Mouse (Mus musculus) neural tube, embryonic 11.5 days (tissue): Measurements from ENCODE around the gene Nin. TPM values are rescaled to one million over a fixed set of nuclear protein-coding genes. Genes with fewer than 3 reads are reported as not detected.

ENCODE experiments used
- ATAC-seq: fragments of 200-750 bp; cut with Nextera tagmentation; 2 replicates; pipeline ENCODE4 v1.8.0; 2017; ENCODE audit warnings: moderate number of reproducible peaks, mild to moderate bottlenecking, moderate TSS enrichment, moderate library complexity; ENCODE audit not compliant: insufficient read depth, low FRiP score, low TSS enrichment
- DNase-seq: peaks from one replicate; pipeline ENCODE4 v3.0.0-alpha.2; 2015; ENCODE audit warnings: low spot score
- H3K27ac ChIP-seq: fragments of 300-500 bp; sonication (generic); 2 replicates; pipeline ENCODE4 v1.5.1; 2014; ENCODE audit warnings: low read depth, mild to moderate bottlenecking, low read length
- H3K27me3 ChIP-seq: fragments of 300-500 bp; sonication (generic); 2 replicates; pipeline ENCODE4 v1.6.1; 2014; ENCODE audit warnings: mild to moderate bottlenecking, low read length, mixed read lengths; ENCODE audit not compliant: control insufficient read depth, insufficient read depth
- H3K36me3 ChIP-seq: fragments of 300-500 bp; sonication (generic); 2 replicates; pipeline ENCODE4 v1.6.1; 2014; ENCODE audit warnings: mild to moderate bottlenecking, low read length, moderate library complexity, mixed read lengths; ENCODE audit not compliant: control insufficient read depth, insufficient read depth
- H3K4me1 ChIP-seq: fragments of 300-500 bp; sonication (generic); 2 replicates; pipeline ENCODE4 v1.6.1; 2014; ENCODE audit warnings: low read length, mixed read lengths; ENCODE audit not compliant: control insufficient read depth, insufficient read depth
- H3K4me2 ChIP-seq: fragments of 300-500 bp; sonication (generic); 2 replicates; pipeline ENCODE4 v1.6.1; 2014; ENCODE audit warnings: low read depth, mild to moderate bottlenecking, moderate library complexity
- H3K4me3 ChIP-seq: fragments of 300-500 bp; sonication (generic); 2 replicates; pipeline ENCODE4 v1.5.1; 2014; ENCODE audit warnings: low read depth, low read length
- H3K9ac ChIP-seq: fragments of 300-500 bp; sonication (generic); 2 replicates; pipeline ENCODE4 v1.6.1; 2014; ENCODE audit warnings: mild to moderate bottlenecking, low read length
- H3K9me3 ChIP-seq: fragments of 300-500 bp; sonication (generic); 2 replicates; pipeline ENCODE4 v1.6.1; 2016; ENCODE audit warnings: low read length; ENCODE audit not compliant: control insufficient read depth
- WGBS: fragments of 180-500 bp; shearing (Covaris S2); extraction: QIAGEN DNeasy Blood & Tissue Kit; methylation state at CpG from one replicate; pipeline ENCODE4 v1.1.7; 2014; 5-methylcytosine and 5-hydroxymethylcytosine counted together
- polyA plus RNA-seq: library from polyadenylated mRNA; unstranded; fragments of >200 nt; fragmentation: Nextera tagmentation; extraction: Ambion mirVana; gene quantifications from 2 replicates; pipeline ENCODE4 v1.2.1, GENCODE M21; 2014

Nin gene
- polyA plus RNA-seq, 1 experiment from 2014 or later = 16.6 TPM

DNA sequence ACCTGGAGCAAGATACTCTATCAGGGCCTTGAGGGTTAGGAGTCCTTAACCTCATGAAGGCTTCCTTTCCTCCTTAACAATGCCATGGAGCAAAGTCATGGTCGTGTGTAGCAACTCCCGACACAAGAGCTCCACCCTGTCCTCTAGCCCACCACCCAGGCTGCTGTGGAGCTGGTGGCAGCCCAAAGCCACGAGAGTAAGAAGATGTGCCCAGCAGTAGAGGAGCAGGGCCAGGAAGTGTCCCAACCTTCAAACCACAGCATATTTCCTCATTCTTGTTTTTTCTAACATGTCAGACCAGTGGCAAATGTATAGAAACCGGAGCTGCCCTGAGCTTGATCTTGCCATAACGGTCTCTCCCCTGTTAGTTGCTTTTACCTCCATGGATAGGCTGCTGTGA lies 29.3 kb downstream of the Nin start:
- no peak overlapping the region for H3K27ac ChIP-seq
- H3K36me3 ChIP-seq = no peaks in the 10 kb centered on the region
- DNase-seq (no peak), ATAC-seq (no peak)
- WGBS = 94% methylated on average over 5 of the region's 5 CpGs
- no peaks in the 10 kb centered on the region for H3K4me1 ChIP-seq
- no peaks in the 10 kb centered on the region for H3K27me3 ChIP-seq
- no peaks in the 10 kb centered on the region for H3K9me3 ChIP-seq
- no peak overlapping the region for H3K9ac ChIP-seq
- no peak overlapping the region for H3K4me3 ChIP-seq
- no peak overlapping the region for H3K4me2 ChIP-seq

DNA sequence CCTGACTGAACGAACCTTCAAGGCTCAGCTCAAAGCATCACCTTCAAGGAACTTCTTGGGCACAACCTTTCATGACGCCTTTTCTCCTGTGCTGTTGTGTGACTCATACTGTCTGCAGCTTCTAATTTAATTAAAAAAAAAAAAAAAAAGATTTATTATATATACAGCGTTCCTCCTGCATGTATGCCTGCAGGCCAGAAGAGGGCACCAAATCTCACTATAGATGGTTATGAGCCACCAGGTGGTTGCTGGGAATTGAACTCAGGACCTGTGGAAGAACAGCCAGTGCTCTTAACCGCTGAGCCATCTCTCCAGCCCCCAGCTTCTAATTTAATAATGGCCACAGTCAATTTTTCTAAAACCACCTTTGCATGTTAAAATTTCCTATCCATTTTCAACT lies 29.8 kb downstream of the Nin start:
- Histone ChIP-seq H3K27me3 (no peaks in the 10 kb centered on the region), H3K4me2 (no peak overlapping the region), H3K36me3 (no peaks in the 10 kb centered on the region), H3K9ac (no peak overlapping the region), H3K27ac (no peak overlapping the region), H3K4me1 (no peaks in the 10 kb centered on the region), H3K9me3 (no peaks in the 10 kb centered on the region), H3K4me3 (no peak overlapping the region)
- DNase-seq (no peak), ATAC-seq (no peak)
- 94% methylated on average over 4 of the region's 4 CpGs for WGBS

- DNase-seq (no peak), ATAC-seq (no peak)
- no peak overlapping the region for H3K4me3 ChIP-seq
- WGBS = 91% methylated on average over 3 of the region's 3 CpGs
- H3K36me3 ChIP-seq = no peaks in the 10 kb centered on the region
- no peak overlapping the region for H3K9ac ChIP-seq
- no peaks in the 10 kb centered on the region for H3K9me3 ChIP-seq
- H3K27ac ChIP-seq = no peak overlapping the region
- H3K4me2 ChIP-seq = no peak overlapping the region
- H3K4me1 ChIP-seq = no peaks in the 10 kb centered on the region
- H3K27me3 ChIP-seq = no peaks in the 10 kb centered on the region
These were observed 30.5 kb downstream of the Nin start for GRCm38 (mm10) chr12:70082935-70083532.

GRCm38 (mm10) chr12:70082485-70082884 lies 31.0 kb downstream of the Nin start:
- DNase-seq (no peak), ATAC-seq (no peak)
- Histone ChIP-seq H3K9me3 (no peaks in the 10 kb centered on the region), H3K36me3 (no peaks in the 10 kb centered on the region), H3K4me3 (no peak overlapping the region), H3K9ac (no peak overlapping the region), H3K4me1 (no peaks in the 10 kb centered on the region), H3K4me2 (no peak overlapping the region), H3K27ac (no peak overlapping the region), H3K27me3 (no peaks in the 10 kb centered on the region)
- 92% methylated on average over 9 of the region's 9 CpGs for WGBS

GRCm38 (mm10) chr12:70078471-70079025 lies 35.0 kb downstream of the Nin start:
- no peak overlapping the region for H3K27ac ChIP-seq
- H3K4me2 ChIP-seq = no peak overlapping the region
- H3K4me3 ChIP-seq = no peak overlapping the region
- DNase-seq = no peak
- no peaks in the 10 kb centered on the region for H3K9me3 ChIP-seq
- no peaks in the 10 kb centered on the region for H3K36me3 ChIP-seq
- ATAC-seq = no peak
- WGBS = 93% methylated on average over 7 of the region's 7 CpGs
- no peak overlapping the region for H3K9ac ChIP-seq
- no peaks in the 10 kb centered on the region for H3K27me3 ChIP-seq
- no peaks in the 10 kb centered on the region for H3K4me1 ChIP-seq

- Histone ChIP-seq H3K4me1 (no peaks in the 10 kb centered on the region), H3K36me3 (no peaks in the 10 kb centered on the region), H3K9ac (no peak overlapping the region), H3K27ac (no peak overlapping the region), H3K4me3 (no peak overlapping the region), H3K27me3 (no peaks in the 10 kb centered on the region), H3K9me3 (no peaks in the 10 kb centered on the region), H3K4me2 (no peak overlapping the region)
- DNase-seq = no peak
- ATAC-seq = no peak
- 93% methylated on average over 11 of the region's 11 CpGs for WGBS
These were observed 37.0 kb downstream of the Nin start for GRCm38 (mm10) chr12:70076493-70076892.

- H3K4me2 ChIP-seq = no peak overlapping the region
- no peak overlapping the region for H3K4me3 ChIP-seq
- H3K9me3 ChIP-seq = no peaks in the 10 kb centered on the region
- no peak for DNase-seq
- H3K27ac ChIP-seq = no peak overlapping the region
- peaks cover 12% of the 10 kb centered on the region for H3K4me1 ChIP-seq
- WGBS = 87% methylated on average over 2 of the region's 2 CpGs
- no peak overlapping the region for H3K9ac ChIP-seq
- no peaks in the 10 kb centered on the region for H3K36me3 ChIP-seq
- no peak for ATAC-seq
- H3K27me3 ChIP-seq = no peaks in the 10 kb centered on the region
These were observed 38.5 kb downstream of the Nin start for GRCm38 (mm10) chr12:70075001-70075400.

DNA sequence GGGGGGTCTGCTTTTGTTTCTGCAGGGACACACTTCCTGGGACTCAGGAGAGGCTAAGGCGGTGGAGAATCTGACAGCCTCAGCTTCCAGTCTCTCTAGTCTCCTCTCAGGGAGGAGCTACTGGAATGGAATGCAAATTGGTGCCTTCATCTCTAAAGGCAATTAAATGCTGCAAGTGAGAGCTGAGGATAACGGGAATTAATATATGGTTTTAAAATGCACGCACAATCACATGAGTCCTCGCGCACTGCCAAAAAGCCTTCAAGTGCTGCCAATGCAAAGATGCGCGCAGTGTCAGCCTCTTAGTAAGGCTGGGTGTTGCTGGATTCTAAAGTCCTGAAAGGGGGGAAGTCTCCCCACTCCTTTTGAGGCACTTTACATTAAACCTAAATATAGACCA lies 42.6 kb downstream of the Nin start:
- Histone ChIP-seq H3K27me3 (no peaks in the 10 kb centered on the region), H3K4me1 (peaks cover 30% of the 10 kb centered on the region), H3K36me3 (no peaks in the 10 kb centered on the region), H3K4me3 (no peak overlapping the region), H3K4me2 (no peak overlapping the region), H3K9me3 (no peaks in the 10 kb centered on the region), H3K27ac (peak overlapping the region; percentile 60), H3K9ac (no peak overlapping the region)
- no peak for DNase-seq
- WGBS = 49% methylated on average over 7 of the region's 7 CpGs
- ATAC-seq = no peak

GRCm38 (mm10) chr12:70070306-70070705 lies 43.2 kb downstream of the Nin start:
- WGBS = 8% methylated on average over 4 of the region's 4 CpGs
- peak; percentile 36 for DNase-seq
- peaks cover 30% of the 10 kb centered on the region for H3K4me1 ChIP-seq
- peak; percentile 72 for ATAC-seq
- no peak overlapping the region for H3K4me3 ChIP-seq
- H3K27me3 ChIP-seq = no peaks in the 10 kb centered on the region
- peak overlapping the region; percentile 1; the same call in 1 of the 2 replicates for H3K9ac ChIP-seq
- H3K9me3 ChIP-seq = no peaks in the 10 kb centered on the region
- H3K4me2 ChIP-seq = no peak overlapping the region; the same call in 1 of the 2 replicates
- H3K36me3 ChIP-seq = no peaks in the 10 kb centered on the region
- peak overlapping the region; percentile 60 for H3K27ac ChIP-seq
